Mouse (Mus musculus) left cerebral cortex, postnatal 25 days (tissue): Measurements from ENCODE around the gene Syne1. TPM values are rescaled to one million over a fixed set of nuclear protein-coding genes. Genes with fewer than 3 reads are reported as not detected.

Experiments
- DNase-seq, 2 experiments: peaks; one replicate each; pipeline ENCODE4 v3.0.0; 2022; ENCODE audit warnings: low spot score in 2 of 2, mixed read lengths in 1 of 2
- intact Hi-C: fragments of 180-260 bp; cut with DNase I; formaldehyde crosslinking; loops from one replicate; pipeline ENCODE4 v1.15.1; 2025
- total RNA-seq, 2 experiments: library from RNA; stranded (reverse); gene quantifications; 2 replicates each; pipeline ENCODE4 v1.2.3; 2021

Gene Syne1
- total RNA-seq, 2 experiments from 2014 or later: 383 to 392 TPM

- DNase-seq: peak; percentile 21 to 85
Observed at GRCm38 (mm10) chr10:5449944-5450343, 101.3 kb downstream of the Syne1 start.

GRCm38 (mm10) chr10:5447950-5448716 is 103.1 kb downstream of the Syne1 start:
- no peak for DNase-seq
- intact Hi-C loops: no loop called here

More at GRCm38 (mm10) chr10:5449944-5450343, 101.3 kb downstream of the Syne1 start:
- intact Hi-C loops: loop anchor here (5.0 kb wide), 1 partner anchor 42 kb away; no protein-coding TSS in a partner anchor

DNA sequence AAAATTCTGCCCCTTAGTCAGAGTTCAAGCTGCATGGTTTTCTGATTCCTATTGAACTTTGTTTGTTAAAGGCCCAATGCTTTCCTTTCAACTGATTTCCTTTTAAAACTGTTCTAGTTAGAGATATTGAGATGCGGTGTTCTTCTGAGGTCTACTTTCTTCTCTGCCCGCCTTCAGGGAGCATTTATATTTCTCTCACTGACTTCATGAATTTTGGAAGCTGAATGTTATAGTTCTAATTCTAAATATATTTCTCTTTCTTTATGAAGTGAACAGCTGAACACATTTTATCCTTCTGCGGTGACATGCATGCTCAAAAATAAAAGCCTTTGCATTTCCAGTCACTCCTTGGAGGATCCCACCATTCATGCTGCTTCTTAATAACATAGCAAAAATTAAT is 106.0 kb downstream of the Syne1 start:
- intact Hi-C loops: no loop called here

GRCm38 (mm10) chr10:5443020-5443419 is 108.3 kb downstream of the Syne1 start:
- intact Hi-C loops: no loop called here
- no peak for DNase-seq

More for the DNA sequence above, 106.0 kb downstream of the Syne1 start:
- peak in 1 of 2 experiments; percentile 64 for DNase-seq

DNA sequence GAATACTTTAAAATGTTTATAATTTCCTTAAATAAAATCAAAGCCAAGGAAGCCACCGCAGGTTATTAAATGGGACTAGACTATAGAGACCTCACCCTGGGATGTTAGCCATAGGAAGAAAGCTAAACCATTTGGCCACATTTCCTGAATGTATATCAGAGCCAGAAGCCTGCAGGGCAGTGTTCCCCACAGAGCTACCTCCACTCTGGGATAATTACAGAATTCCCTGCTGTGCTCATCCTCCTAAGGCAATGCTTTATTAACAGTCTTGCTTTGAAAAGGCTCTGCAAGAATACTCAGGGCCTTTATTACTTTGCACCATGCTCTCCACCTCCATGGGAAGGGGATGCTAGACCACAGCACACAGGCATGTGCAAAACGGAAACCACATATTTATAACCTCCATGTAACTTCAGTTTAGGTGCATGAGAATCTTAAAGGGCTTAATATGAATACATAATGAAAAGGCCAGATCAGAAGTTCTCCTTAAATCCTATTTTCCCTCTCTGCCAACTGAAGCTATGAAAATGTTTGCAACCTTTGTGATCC is 111.4 kb downstream of the Syne1 start:
- no peak for DNase-seq
- intact Hi-C loops: no loop called here

GRCm38 (mm10) chr10:5437766-5438165 is 113.5 kb downstream of the Syne1 start:
- intact Hi-C loops: loop anchor here (1.0 kb wide), 1 partner anchor 58 kb away; no protein-coding TSS in a partner anchor
- DNase-seq: peak in 1 of 2 experiments; percentile 73

DNA sequence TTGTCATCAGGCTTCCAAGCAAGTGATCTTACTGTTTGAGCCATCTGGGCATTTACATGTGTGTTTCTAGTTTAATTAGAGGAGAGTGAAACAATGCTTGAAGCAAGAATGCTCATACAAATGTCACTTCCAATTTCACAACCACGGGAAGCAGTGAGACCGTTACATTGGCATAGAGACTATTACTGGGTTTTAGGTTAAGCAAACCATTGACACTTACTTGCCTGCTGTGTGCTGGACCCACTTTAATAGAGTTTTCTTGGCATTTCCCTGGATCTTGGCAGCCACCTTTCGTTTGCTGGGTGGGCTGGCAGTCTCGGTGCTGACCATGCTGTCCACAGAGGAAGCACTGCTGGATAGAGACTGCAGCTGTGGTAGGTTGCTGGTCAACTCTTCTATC is 127.3 kb downstream of the Syne1 start:
- no peak for DNase-seq
- intact Hi-C loops: no loop called here

GRCm38 (mm10) chr10:5415730-5416129 is 135.6 kb downstream of the Syne1 start:
- no peak for DNase-seq
- intact Hi-C loops: no loop called here

DNA sequence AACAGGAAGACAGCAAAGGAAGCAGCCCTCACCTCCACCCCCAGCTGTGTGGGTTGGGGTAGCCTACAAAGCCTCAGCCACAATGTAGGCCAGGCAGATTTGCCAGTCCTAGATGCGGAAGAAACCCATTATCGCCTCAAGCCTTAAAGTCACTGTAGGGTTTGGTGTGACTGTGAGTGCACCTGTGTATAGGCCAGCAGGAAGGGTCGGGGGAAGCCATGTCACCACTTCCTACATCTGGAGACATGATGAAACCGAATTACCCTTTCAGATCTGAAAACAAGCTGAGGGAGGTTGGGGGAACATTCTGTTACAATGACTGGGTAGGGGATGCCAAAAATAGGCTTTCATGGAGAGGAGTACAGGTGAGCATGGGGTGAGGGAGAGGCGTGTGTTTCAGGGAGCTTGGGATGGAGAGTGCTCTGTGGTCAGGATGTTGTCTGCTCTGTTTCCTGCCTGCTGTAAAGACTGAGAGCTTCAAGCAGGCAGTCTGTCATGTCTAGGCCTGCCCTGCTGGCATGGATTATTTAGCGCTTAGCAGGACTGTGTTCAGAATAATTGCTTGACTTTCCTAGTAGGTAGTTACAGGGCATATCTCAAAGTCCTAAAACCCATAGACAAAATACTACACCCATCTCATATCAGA is 167.0 kb downstream of the Syne1 start:
- intact Hi-C loops: no loop called here
- peak in 1 of 2 experiments; percentile 29 for DNase-seq

DNA sequence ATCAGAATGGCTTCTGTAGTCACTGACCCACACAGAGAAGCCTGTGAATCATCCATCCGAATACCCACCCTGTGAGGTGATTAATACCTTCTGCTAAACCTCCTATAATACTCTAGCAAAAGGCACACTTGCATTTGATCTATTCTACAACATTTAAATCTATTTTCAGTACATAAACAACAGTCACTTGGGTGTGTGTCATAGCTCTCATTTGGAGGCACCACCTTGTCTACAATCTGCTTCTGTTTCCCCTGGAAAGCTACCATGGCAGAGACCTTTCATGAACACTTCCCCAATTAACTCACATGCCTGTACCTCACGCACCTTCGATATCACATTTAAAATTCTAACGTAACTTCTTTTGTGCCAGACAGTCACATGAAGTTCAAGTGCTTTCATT is 169.7 kb downstream of the Syne1 start:
- DNase-seq: peak in 1 of 2 experiments; percentile 58
- intact Hi-C loops: no loop called here

DNA sequence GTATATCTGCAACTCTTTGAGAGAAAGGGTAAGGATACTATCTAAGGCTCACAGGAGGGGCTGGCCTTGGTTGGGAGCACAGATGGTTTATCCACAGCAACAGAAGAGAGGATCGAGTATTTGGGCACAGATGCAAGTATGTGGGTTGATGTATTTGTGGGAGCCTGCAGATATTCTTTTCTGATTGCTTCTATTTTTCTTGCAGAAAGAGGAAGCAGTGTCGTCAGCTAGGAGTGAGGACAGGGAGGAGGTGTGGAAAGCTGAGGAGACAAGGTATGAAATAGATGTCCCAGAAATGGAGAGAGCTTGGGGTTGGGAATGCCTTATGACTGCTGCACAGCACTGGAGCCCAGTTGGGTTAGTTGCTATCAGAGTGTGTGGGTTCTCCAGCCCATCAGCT is 172.3 kb downstream of the Syne1 start:
- peak; percentile 52 to 97 for DNase-seq
- intact Hi-C loops: loop anchor here (1.0 kb wide), 1 partner anchor 58 kb away; no protein-coding TSS in a partner anchor

DNA sequence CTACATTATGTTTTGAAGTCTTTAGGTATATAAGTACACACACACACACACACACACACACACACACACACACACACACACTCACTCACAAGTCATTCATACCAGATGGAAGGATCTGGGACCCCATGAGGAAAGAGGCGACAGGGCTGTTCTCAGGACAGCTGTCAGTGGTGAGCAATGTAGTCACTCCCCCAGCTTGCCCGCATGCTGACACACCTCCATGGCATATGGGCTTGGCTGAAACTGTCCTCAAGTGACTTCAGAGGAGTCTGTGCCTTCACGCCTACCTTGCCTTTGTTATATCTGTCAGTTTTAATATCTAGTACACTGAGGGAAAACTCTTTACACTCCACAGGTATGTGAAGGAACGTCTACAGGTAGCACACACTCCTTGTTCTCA is 181.7 kb downstream of the Syne1 start:
- intact Hi-C loops: no loop called here
- peak in 1 of 2 experiments; percentile 79 for DNase-seq

DNA sequence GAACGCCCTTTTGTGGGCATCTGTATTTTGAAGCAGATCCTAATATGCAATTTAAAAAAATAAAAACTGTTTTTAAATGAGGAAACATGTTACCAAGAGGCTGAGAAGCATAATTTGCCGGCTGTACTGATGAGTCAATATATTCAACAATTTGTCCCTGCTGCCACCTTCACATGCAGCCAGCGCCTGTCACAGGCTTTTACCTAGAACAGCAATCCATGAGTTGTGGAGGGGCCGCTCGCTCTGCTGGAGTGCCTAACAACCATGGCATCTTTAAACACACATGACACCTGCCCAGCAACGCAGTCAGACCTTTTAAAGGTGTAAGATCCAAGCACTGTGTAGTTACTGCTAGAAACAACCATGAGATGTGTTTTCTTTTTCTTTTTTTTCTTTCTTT is 183.0 kb downstream of the Syne1 start:
- intact Hi-C loops: no loop called here
- peak; percentile 59 to 74 for DNase-seq

DNA sequence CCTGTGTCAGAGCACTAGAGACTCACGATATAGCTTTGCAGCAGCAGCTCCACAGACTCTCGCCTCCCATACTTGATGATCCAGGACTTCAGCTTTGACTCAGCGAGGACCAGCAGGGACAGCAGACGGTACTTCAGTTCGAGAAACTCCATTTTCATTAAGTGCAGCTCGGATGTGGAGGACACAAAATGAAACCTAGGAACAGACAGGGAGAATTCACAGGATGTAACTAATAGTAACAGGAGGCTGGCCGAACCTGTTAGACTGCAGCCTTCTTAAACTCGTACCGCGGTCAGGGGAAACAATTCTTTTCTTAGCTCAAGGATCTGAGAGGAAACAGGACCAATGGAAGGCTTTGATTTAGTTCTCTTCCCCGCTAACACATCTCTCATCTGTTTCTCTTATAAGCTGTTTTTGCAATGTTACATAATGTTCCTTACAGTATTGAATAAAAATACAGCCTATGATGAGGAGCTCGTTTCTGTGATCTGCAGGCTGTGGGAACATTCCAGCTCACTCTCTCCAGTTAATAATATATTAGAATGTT is 183.7 kb downstream of the Syne1 start:
- DNase-seq: peak; percentile 57 to 72
- intact Hi-C loops: no loop called here

DNA sequence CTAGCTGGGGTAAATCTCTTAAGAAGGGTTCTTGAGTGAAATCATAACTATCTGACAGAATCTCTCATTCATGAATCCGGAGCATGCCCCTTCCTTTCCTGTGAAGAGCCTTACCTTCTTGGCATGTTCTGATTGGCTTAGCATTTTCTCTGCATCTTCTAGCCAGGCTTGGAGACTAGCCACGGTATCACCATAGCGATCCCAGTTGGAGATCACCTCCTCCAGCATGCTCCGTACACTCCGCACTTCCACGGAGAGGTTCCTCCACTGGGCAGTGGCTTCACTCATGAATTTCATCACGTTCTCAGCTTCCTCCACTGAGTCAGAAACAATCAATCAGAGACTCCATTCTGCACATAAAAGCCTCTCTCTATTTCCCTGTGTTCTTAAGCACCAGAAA is 190.7 kb downstream of the Syne1 start:
- intact Hi-C loops: loop anchor here (5.0 kb wide), 1 partner anchor 192 kb away; the partner anchor contains the start of gene Syne1
- peak in 1 of 2 experiments; percentile 56 for DNase-seq

DNA sequence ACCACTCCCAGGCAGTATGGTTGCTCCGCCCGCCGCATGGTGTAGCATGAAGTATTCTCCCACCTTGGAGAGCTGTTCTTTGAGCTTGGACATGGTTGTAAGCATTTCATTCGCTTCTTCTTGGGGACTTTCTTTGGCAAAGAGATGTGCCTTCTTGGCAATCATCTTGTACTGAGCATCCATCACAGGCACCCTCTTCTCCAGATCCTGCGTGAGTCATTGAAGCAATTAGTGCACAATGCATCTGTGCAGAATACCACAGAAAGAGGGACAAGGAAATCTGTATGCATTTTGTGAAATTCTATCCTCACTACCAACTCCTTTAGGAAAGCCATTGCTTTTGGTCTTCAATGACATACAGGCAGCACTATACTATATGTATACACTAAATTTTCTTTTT is 194.7 kb downstream of the Syne1 start:
- no peak for DNase-seq
- intact Hi-C loops: no loop called here

GRCm38 (mm10) chr10:5353390-5353789 is 197.9 kb downstream of the Syne1 start:
- intact Hi-C loops: no loop called here
- DNase-seq: no peak

DNA sequence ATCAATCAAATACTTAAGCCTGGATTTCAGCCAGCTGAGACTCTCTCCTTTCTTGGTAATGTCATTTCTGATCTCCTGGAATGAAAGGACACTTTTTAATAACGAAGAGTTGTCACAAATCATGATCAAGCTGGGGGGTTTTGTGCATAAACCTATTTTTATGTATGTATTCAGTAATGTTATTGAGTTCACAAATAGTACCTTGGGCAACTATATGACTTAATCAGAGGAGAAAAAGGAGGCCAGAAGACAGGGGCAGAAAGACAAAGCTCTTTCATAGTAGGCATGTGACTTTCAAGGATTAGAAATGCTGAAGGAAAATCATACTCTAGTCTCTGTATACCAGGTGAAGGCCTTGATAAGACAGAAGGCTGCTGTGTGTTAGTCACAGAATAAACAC is 204.4 kb downstream of the Syne1 start:
- intact Hi-C loops: no loop called here
- DNase-seq: no peak

DNA sequence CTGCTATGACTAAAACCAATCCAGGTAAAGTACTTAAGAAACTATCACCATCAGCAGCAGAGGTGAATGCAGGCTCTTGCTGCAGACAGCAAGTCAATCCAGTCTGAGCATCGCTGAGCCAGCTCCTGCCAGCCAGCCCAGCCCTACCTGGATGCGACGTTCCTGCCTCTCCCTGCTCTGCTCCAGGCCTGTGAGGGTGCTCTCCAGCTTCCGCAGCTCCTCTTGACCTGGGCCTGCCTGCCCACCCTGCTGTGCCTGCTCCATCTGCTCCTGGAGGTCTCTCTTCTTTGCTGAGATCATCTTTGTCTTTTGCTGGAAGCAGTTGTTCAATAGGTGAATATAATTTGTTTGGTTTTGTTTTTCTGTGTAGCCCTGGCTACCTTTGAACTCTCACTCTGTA is 208.1 kb downstream of the Syne1 start:
- DNase-seq: no peak
- intact Hi-C loops: no loop called here

- no peak for DNase-seq
- intact Hi-C loops: no loop called here
Observed at GRCm38 (mm10) chr10:5336394-5336793, 214.9 kb downstream of the Syne1 start.
